Mouse (Mus musculus) adrenal gland, postnatal 10 days (tissue): Measurements from ENCODE around the gene Fthl17c. TPM values are rescaled to one million over a fixed set of nuclear protein-coding genes. Genes with fewer than 3 reads are reported as not detected.
"Not testable (repeated sequence)": the region's sequence is repeated elsewhere in the genome, so short reads cannot be mapped to it uniquely, and the experiment has no call there.

Experiments
- DNase-seq: peaks from one replicate; pipeline ENCODE4 v3.0.0; 2021; ENCODE audit warnings: mixed read lengths
- long read RNA-seq, 2 experiments: library from polyadenylated mRNA; stranded (forward); transcript quantifications; one replicate each; pipeline ENCODE4 v2.0.0; 2021
- total RNA-seq, 2 experiments: library from RNA; stranded (reverse); gene quantifications; 2 replicates each; pipeline ENCODE4 v1.2.3; 2021

Fthl17c gene
- total RNA-seq = not detected
- long read RNA-seq, experiment 1 = 0 reads
- long read RNA-seq, experiment 2 = 0 reads

DNA sequence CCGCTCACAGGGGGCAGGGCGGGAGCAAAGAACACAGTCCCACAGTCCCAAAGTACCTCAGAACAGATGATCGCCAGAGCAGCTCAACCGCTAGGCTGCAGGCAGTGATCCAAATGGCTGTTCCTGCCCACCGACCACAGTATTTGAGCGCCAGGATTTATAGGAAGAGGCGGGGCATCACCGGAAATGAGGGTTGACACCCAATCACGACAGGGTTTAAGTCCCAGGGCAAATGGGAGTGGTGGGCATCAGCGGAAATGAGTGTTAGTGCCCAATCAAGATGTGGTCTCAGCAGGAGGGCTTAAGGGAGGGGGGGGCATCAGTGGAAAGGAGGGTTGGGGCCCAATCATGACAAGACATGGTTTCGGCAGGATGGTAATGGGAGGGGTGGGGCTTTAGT lies at the start of gene Fthl17c:
Gene Fthl17c (minus strand): TSS at position 101 of the 400 bp plus-strand sequence.
- not testable (repeated sequence) for DNase-seq

GRCm38 (mm10) chrX:9019481-9019880 lies 43.1 kb upstream of the Fthl17c start:
- DNase-seq = no peak

GRCm38 (mm10) chrX:9016079-9016478 lies 39.7 kb upstream of the Fthl17c start:
- DNase-seq = no peak

GRCm38 (mm10) chrX:8986655-8987054 lies 10.3 kb upstream of the Fthl17c start, which contains the start of gene Fthl17d:
Gene Fthl17d, minus strand, starts transcription at chrX:8986755.
- not testable (repeated sequence) for DNase-seq

DNA sequence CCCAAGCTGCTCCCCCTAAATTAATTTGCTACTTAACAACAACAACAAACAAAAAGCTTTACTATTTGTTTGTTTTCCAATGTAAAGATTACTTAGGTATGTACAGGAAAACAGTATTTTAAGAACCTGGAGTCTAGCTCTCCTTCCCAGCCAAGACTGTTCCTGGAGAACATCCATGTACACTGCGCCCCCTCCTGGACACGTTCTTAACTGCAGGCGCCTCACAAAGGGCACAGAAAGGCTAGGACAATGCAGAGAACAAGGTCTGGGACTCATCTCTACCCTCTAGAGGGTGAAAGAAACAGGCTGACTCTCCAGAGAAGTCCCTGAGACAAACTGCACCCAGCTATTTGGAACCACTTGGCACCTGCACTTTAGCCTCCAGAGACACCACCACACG lies 11.7 kb downstream of the Fthl17c start:
- peak; percentile 19 for DNase-seq

- not testable (repeated sequence) for DNase-seq
Observed at GRCm38 (mm10) chrX:8962875-8963274, 13.5 kb downstream of the Fthl17c start, which contains the start of gene Fthl17b. Gene Fthl17b, minus strand, starts transcription at chrX:8962975.

DNA sequence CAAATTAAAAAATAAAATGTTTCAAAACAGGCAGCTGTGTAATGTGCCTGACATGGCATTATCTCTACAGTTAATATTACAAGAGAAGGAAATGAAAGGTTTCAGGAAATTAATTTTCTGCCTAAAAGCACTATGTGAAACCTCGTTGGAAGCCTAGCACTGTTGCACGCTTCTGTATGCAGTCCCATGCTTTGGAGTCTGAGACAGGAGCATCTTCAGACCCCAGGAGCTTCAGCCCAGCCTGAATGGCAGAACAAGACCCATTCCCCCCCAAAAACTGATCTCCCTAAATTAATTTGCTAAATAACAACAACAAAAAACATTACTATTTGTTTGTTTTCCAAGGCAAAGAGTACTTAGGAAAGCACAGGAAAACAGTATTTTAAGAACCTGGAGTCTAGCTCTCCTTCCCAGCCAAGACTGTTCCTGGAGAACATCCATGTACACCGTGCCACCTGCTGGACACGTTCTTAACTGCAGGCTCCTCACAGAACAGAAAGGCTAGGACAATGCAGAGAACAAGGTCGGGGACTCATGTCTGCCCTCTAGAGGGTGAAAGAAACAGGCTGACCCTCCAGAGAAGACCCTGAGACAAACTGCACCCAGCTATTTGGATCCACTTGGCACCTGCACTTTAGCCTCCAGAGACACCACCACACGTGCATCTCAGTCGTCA lies 28.1 kb downstream of the Fthl17c start:
- peak; percentile 83 for DNase-seq

GRCm38 (mm10) chrX:8944041-8944440 lies 32.3 kb downstream of the Fthl17c start:
- no peak for DNase-seq

- no peak for DNase-seq
Observed at GRCm38 (mm10) chrX:8927308-8927707, 49.1 kb downstream of the Fthl17c start.

Other genes starting within 250 kb of the Fthl17c start
- gene Ssx9, start 228.1 kb downstream of the Fthl17c start, total RNA-seq = not detected
- gene Ssxb5, start 172.9 kb downstream of the Fthl17c start, total RNA-seq = not detected
- not detected for gene Gm6592, start 132.6 kb downstream of the Fthl17c start, total RNA-seq
- not detected for gene Gm5751, start 102.3 kb downstream of the Fthl17c start, total RNA-seq
- gene B630019K06Rik, start 84.2 kb downstream of the Fthl17c start, total RNA-seq = 1 to 10 TPM; 7.7 to 7.8 TPM
- not detected for gene Fthl17b, start 13.6 kb downstream of the Fthl17c start, total RNA-seq
- gene Fthl17d, start 10.2 kb upstream of the Fthl17c start, total RNA-seq = not detected
- not detected for gene Fthl17e, start 56.9 kb upstream of the Fthl17c start, total RNA-seq
- gene Fthl17f, start 86.5 kb upstream of the Fthl17c start, total RNA-seq = not detected
- not detected for gene 4930402K13Rik, start 128.0 kb upstream of the Fthl17c start, total RNA-seq
- 1 to 10 TPM; 2.1 to 2.9 TPM for gene Lancl3, start 223.3 kb upstream of the Fthl17c start, total RNA-seq